Mouse (Mus musculus) left cerebral cortex, postnatal 25 days (tissue): Measurements from ENCODE around the gene Ndufaf1. TPM values are rescaled to one million over a fixed set of nuclear protein-coding genes. Genes with fewer than 3 reads are reported as not detected.
"Not testable (repeated sequence)": the region's sequence is repeated elsewhere in the genome, so short reads cannot be mapped to it uniquely, and the experiment has no call there.

Experiments used
- DNase-seq, 2 experiments: peaks; one replicate each; pipeline ENCODE4 v3.0.0; 2022; ENCODE audit warnings: low spot score in 2 of 2, mixed read lengths in 1 of 2
- intact Hi-C: fragments of 180-260 bp; cut with DNase I; formaldehyde crosslinking; loops from one replicate; pipeline ENCODE4 v1.15.1; 2025
- total RNA-seq, 2 experiments: library from RNA; stranded (reverse); gene quantifications; 2 replicates each; pipeline ENCODE4 v1.2.3; 2021

Ndufaf1 gene
- total RNA-seq, result 10 to 100 TPM; 31.8 to 33.2 TPM

- DNase-seq, result peak; percentile 79 to 87
- intact Hi-C loops, result no loop called here
Measured at GRCm38 (mm10) chr2:119662220-119663182, at the start of gene Ndufaf1. Gene Ndufaf1 (minus strand): TSS chr2:119662827.

- DNase-seq, result no peak
- intact Hi-C loops, result no loop called here
Measured at GRCm38 (mm10) chr2:119710011-119710410, 47.4 kb upstream of the Ndufaf1 start.

- no peak for DNase-seq
- intact Hi-C loops, result no loop called here
Measured at GRCm38 (mm10) chr2:119707676-119708075, 45.0 kb upstream of the Ndufaf1 start.

- no peak for DNase-seq
- intact Hi-C loops, result no loop called here
Measured at GRCm38 (mm10) chr2:119703171-119703570, 40.5 kb upstream of the Ndufaf1 start.

GRCm38 (mm10) chr2:119699962-119700361 lies 37.3 kb upstream of the Ndufaf1 start:
- DNase-seq, result peak in 1 of 2 experiments; percentile 29
- intact Hi-C loops, result no loop called here

GRCm38 (mm10) chr2:119698472-119698871 lies 35.8 kb upstream of the Ndufaf1 start:
- no peak for DNase-seq
- intact Hi-C loops, result no loop called here

- intact Hi-C loops, result no loop called here
- no peak for DNase-seq
Measured at GRCm38 (mm10) chr2:119696111-119696510, 33.5 kb upstream of the Ndufaf1 start.

- intact Hi-C loops, result no loop called here
- no peak for DNase-seq
Measured at GRCm38 (mm10) chr2:119694826-119695225, 32.2 kb upstream of the Ndufaf1 start.

- intact Hi-C loops, result no loop called here
- DNase-seq, result peak in 1 of 2 experiments; percentile 35
Measured at GRCm38 (mm10) chr2:119692003-119692701, 29.5 kb upstream of the Ndufaf1 start.

GRCm38 (mm10) chr2:119683706-119684105 lies 21.1 kb upstream of the Ndufaf1 start:
- DNase-seq, result no peak
- intact Hi-C loops, result no loop called here

GRCm38 (mm10) chr2:119675831-119676230 lies 13.2 kb upstream of the Ndufaf1 start:
- intact Hi-C loops, result no loop called here
- DNase-seq, result no peak

GRCm38 (mm10) chr2:119675215-119675784 lies 12.7 kb upstream of the Ndufaf1 start:
- DNase-seq, result no peak
- intact Hi-C loops, result no loop called here

- DNase-seq, result peak; percentile 94
- intact Hi-C loops, result loop anchor here (5.0 kb wide), 2 partner anchors 82 to 132 kb away; no protein-coding TSS in a partner anchor
Measured at GRCm38 (mm10) chr2:119674525-119675214, 12.0 kb upstream of the Ndufaf1 start, which contains the start of gene Rtf1. Gene Rtf1 (plus strand): TSS chr2:119675068.

- intact Hi-C loops, result no loop called here
Measured at GRCm38 (mm10) chr2:119669010-119669409, 6.4 kb upstream of the Ndufaf1 start.

GRCm38 (mm10) chr2:119665744-119666143 lies 3.1 kb upstream of the Ndufaf1 start:
- intact Hi-C loops, DNase-seq: not testable (repeated sequence)

More at GRCm38 (mm10) chr2:119669010-119669409, 6.4 kb upstream of the Ndufaf1 start:
- peak in 1 of 2 experiments; percentile 17 for DNase-seq

- intact Hi-C loops, result no loop called here
Measured at GRCm38 (mm10) chr2:119644254-119644653, 18.4 kb downstream of the Ndufaf1 start.

GRCm38 (mm10) chr2:119641214-119641912 lies 21.3 kb downstream of the Ndufaf1 start:
- intact Hi-C loops, result no loop called here
- no peak for DNase-seq

More at GRCm38 (mm10) chr2:119644254-119644653, 18.4 kb downstream of the Ndufaf1 start:
- no peak for DNase-seq

GRCm38 (mm10) chr2:119636781-119637180 lies 25.8 kb downstream of the Ndufaf1 start:
- intact Hi-C loops, result no loop called here

GRCm38 (mm10) chr2:119621302-119621701 lies 41.3 kb downstream of the Ndufaf1 start:
- DNase-seq, result no peak
- intact Hi-C loops, result no loop called here

More at GRCm38 (mm10) chr2:119636781-119637180, 25.8 kb downstream of the Ndufaf1 start:
- DNase-seq, result no peak
